Mouse (Mus musculus) heart, embryonic 15.5 days (tissue): ENCODE results near the gene Ccdc36. TPM values are rescaled to one million over a fixed set of nuclear protein-coding genes. Genes with fewer than 3 reads are reported as not detected.

Experiments
- ATAC-seq: fragments of 200-750 bp; cut with Nextera tagmentation; replicated peaks from 2 replicates; pipeline ENCODE4 v1.8.0; 2017; ENCODE audit warnings: low read depth, moderate TSS enrichment; ENCODE audit not compliant: insufficient number of reproducible peaks, insufficient read depth, low FRiP score
- H3K27ac ChIP-seq: fragments of 300-500 bp; sonication (generic); 2 replicates; pipeline ENCODE4 v1.5.1; 2015; ENCODE audit warnings: mild to moderate bottlenecking, inconsistent platforms
- H3K27me3 ChIP-seq: fragments of 300-500 bp; sonication (generic); 2 replicates; pipeline ENCODE4 v1.6.1; 2015; ENCODE audit warnings: inconsistent platforms
- H3K36me3 ChIP-seq: fragments of 300-500 bp; sonication (generic); 2 replicates; pipeline ENCODE4 v1.6.1; 2015; ENCODE audit warnings: mild to moderate bottlenecking, inconsistent platforms
- H3K4me1 ChIP-seq: fragments of 300-500 bp; sonication (generic); replicated peaks from 2 replicates; pipeline ENCODE4 v1.6.1; 2015; ENCODE audit warnings: inconsistent platforms
- H3K4me2 ChIP-seq: fragments of 300-500 bp; sonication (generic); 2 replicates; pipeline ENCODE4 v1.6.1; 2015; ENCODE audit warnings: inconsistent platforms, mild to moderate bottlenecking, moderate library complexity
- H3K4me3 ChIP-seq: fragments of 300-500 bp; sonication (generic); 2 replicates; pipeline ENCODE4 v1.5.1; 2015; ENCODE audit warnings: mild to moderate bottlenecking, inconsistent platforms
- H3K9ac ChIP-seq: fragments of 300-500 bp; sonication (generic); 2 replicates; pipeline ENCODE4 v1.6.1; 2015; ENCODE audit warnings: mild to moderate bottlenecking, inconsistent platforms
- H3K9me3 ChIP-seq: fragments of 300-500 bp; sonication (generic); replicated peaks from 2 replicates; pipeline ENCODE4 v1.6.1; 2016; ENCODE audit warnings: inconsistent platforms
- WGBS: fragments of 180-500 bp; shearing (Covaris S2); methylation state at CpG from one replicate; pipeline ENCODE4 v1.1.7; 2015; ENCODE audit warnings: mixed read lengths; 5-methylcytosine and 5-hydroxymethylcytosine counted together
- polyA plus RNA-seq: library from polyadenylated mRNA; unstranded; fragments of >200 nt; fragmentation: Nextera tagmentation; extraction: Ambion mirVana; gene quantifications from 2 replicates; pipeline ENCODE4 v1.2.1, GENCODE M21; 2015

Gene Ccdc36
- polyA plus RNA-seq, 1 experiment from 2014 or later: 0.84 TPM

GRCm38 (mm10) chr9:108378234-108378633, 50.0 kb downstream of the Ccdc36 start:
- Histone ChIP-seq H3K9ac (no peak overlapping the region), H3K36me3 (peaks cover 86% of the 10 kb centered on the region), H3K4me3 (no peak overlapping the region), H3K4me2 (no peak overlapping the region), H3K27ac (no peak overlapping the region), H3K9me3 (no peaks in the 10 kb centered on the region), H3K27me3 (no peaks in the 10 kb centered on the region), H3K4me1 (0 out of 2 replicates have a peak, but pooled peaks cover 3% of the 10 kb centered on the region)
- 44% methylated on average over 9 of the region's 9 CpGs for WGBS
- ATAC-seq: no peak

Other genes starting within 250 kb of the Ccdc36 start
- 0.13 and 0.84 TPM in 2 replicates for gene Bsn, start 238.1 kb downstream of the Ccdc36 start, polyA plus RNA-seq
- 128 and 143 TPM in 2 replicates for gene Dag1, start 164.5 kb downstream of the Ccdc36 start, polyA plus RNA-seq
- 23.9 and 29.0 TPM in 2 replicates for gene Nicn1, start 138.1 kb downstream of the Ccdc36 start, polyA plus RNA-seq
- 8.2 and 9.1 TPM in 2 replicates for gene Amt, start 131.6 kb downstream of the Ccdc36 start, polyA plus RNA-seq
- 356 and 369 TPM in 2 replicates for gene Rhoa, start 122.4 kb downstream of the Ccdc36 start, polyA plus RNA-seq
- 31.6 and 34.9 TPM in 2 replicates for gene Tcta, start 122.3 kb downstream of the Ccdc36 start, polyA plus RNA-seq
- gene Gpx1, start 89.6 kb downstream of the Ccdc36 start, polyA plus RNA-seq: 746 and 792 TPM in 2 replicates
- gene Usp4, start 80.6 kb downstream of the Ccdc36 start, polyA plus RNA-seq: 68.3 and 88.0 TPM in 2 replicates
- gene 1700102P08Rik, start 35.7 kb downstream of the Ccdc36 start, polyA plus RNA-seq: 0.38 and 0.53 TPM in 2 replicates
- not detected in 2 replicates for gene BC048562, start 8.0 kb upstream of the Ccdc36 start, polyA plus RNA-seq
- gene Ccdc71, start 32.0 kb upstream of the Ccdc36 start, polyA plus RNA-seq: 32.2 and 42.1 TPM in 2 replicates
- 95.7 and 103 TPM in 2 replicates for gene Klhdc8b, start 33.1 kb upstream of the Ccdc36 start, polyA plus RNA-seq
- 55.5 and 64.2 TPM in 2 replicates for gene Lamb2, start 51.3 kb upstream of the Ccdc36 start, polyA plus RNA-seq
- 51.5 and 68.5 TPM in 2 replicates for gene Usp19, start 62.1 kb upstream of the Ccdc36 start, polyA plus RNA-seq
- 49.4 and 67.5 TPM in 2 replicates for gene Qars, start 79.2 kb upstream of the Ccdc36 start, polyA plus RNA-seq
- gene Qrich1, start 88.3 kb upstream of the Ccdc36 start, polyA plus RNA-seq: 75.1 and 84.6 TPM in 2 replicates
- 81.6 and 97.3 TPM in 2 replicates for gene Impdh2, start 131.8 kb upstream of the Ccdc36 start, polyA plus RNA-seq
- gene Ndufaf3, start 138.9 kb upstream of the Ccdc36 start, polyA plus RNA-seq: 52.6 and 55.4 TPM in 2 replicates
- 66.8 and 103 TPM in 2 replicates for gene Dalrd3, start 141.4 kb upstream of the Ccdc36 start, polyA plus RNA-seq
- gene Wdr6, start 150.3 kb upstream of the Ccdc36 start, polyA plus RNA-seq: 42.5 and 68.5 TPM in 2 replicates
- 18.6 and 20.9 TPM in 2 replicates for gene P4htm, start 169.2 kb upstream of the Ccdc36 start, polyA plus RNA-seq
- 38.3 and 47.1 TPM in 2 replicates for gene Arih2, start 220.9 kb upstream of the Ccdc36 start, polyA plus RNA-seq
- 73.4 and 74.6 TPM in 2 replicates for gene Slc25a20, start 233.6 kb upstream of the Ccdc36 start, polyA plus RNA-seq